Mouse (Mus musculus) thymus, adult 2 months (tissue): Measurements from ENCODE around the gene Tmem8b.

Experiments used
- CTCF ChIP-seq: fragments of 200-500 bp; IDR thresholded peaks from 2 replicates; pipeline ENCODE4 v1.5.1; 2012; ENCODE audit warnings: mild to moderate bottlenecking, control low read depth, low read length, moderate library complexity, borderline replicate concordance; ENCODE audit not compliant: control insufficient read depth, poor library complexity, insufficient read depth; ENCODE audit errors: extremely low read depth
- POLR2A ChIP-seq: fragments of 200-500 bp; IDR thresholded peaks from 2 replicates; pipeline ENCODE4 v1.6.1; 2012; ENCODE audit warnings: mild to moderate bottlenecking, low read length, control low read depth, moderate library complexity; ENCODE audit not compliant: control insufficient read depth, poor library complexity, insufficient read depth; ENCODE audit errors: extremely low read depth

DNA sequence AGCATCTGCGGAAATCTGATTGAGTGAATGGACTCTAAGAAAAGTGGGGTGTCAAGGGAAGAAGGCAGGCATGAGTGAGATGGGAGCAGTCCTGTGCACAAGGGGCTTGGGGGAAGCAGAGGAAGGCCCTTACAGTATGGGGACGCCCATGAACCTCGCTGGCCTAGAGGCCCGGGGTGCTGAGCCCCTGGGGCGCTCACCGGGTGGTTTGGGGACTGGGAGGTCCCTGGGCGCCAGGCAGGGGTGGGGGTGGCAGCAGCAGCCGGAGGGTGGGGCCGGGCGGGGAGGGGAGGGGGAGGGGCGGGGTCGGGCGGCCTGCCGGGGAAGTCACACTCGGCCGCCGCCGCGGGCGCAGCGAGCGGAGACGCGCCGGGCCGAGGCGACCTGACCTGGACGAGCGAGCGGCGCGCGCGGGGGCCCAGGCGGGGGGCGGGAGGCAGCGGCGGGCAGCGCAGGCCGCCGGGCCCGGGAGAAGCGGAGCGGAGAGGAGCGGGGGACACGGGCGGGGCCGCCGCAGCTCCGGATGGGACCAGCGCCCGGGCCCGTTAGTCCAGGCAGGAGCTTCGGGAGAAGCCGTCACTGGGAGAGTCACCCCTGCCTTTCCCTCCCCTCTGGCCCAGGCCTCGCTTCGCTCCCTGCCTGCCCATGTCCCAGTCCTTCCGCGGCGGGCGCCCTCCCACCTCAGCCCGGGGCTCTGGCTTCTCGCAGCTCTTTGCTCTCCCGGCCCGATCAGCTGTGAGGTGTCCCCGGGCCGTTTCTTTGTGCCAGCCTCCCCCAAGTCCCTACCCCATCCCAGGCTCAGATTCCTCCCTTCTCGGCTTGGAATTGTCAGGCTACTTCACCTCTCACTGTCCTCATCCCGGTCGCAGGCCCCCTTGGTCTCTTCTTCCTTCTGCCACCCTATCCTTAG lies 37.5 kb upstream of the Tmem8b start, which contains the start of gene Npr2:
- TF ChIP-seq CTCF = no peak
- TF ChIP-seq POLR2A = no peak
